Mouse (Mus musculus): ENCODE results near the gene Uqcc3.
"Not testable (repeated sequence)": the region's sequence is repeated elsewhere in the genome, so short reads cannot be mapped to it uniquely, and the experiment has no call there.

The Uqcc3 gene

GRCm38 (mm10) chr19:8844371-8845129, 36.2 kb downstream of the Uqcc3 start:
- peak; percentile 77 to 82 for DNase-seq

- no peak for DNase-seq
These were observed 37.8 kb downstream of the Uqcc3 start for GRCm38 (mm10) chr19:8842961-8843360.

- DNase-seq: peak in 1 of 2 experiments; percentile 44
These were observed 39.7 kb downstream of the Uqcc3 start for GRCm38 (mm10) chr19:8841012-8841411.

GRCm38 (mm10) chr19:8839908-8840791, 40.6 kb downstream of the Uqcc3 start:
- DNase-seq: peak; percentile 85 to 89

DNA sequence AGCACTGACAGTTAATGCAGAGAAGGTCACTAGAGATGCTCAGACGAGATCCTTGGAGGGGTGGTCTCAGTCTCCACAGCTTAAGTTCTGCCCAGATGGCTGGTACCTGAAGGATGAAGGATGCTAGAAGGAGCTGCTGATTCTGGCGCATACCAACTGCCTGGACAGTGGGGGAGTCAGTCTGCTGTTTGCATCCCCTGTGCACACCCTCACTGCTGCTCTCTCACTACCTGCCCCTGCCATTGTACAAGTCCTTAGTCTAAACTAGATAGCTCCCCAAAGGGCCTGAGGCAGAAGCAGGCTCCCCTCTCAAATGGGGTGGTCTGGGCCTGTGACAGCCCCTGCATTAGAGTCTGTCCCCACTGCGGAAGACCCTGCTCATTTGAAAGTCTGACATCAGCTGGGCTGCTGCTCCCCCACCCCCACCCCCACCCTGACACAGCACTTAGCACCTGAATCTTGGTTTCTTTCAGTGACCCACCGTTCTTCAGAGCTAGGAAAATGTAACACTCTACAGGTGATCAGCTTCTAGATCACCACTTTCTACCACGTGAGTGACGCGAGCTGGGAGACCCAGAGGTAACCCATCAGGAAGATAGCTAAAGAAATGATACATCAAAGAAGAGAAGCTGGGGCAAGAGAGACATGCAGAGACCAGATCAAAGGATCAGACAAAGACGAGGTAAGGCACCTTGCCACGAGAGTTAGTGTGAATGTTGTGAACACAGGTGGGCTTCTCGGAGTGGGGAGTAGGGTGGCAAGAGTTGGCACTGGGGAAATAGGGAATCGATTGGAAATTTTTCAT, 41.4 kb downstream of the Uqcc3 start, which contains the start of gene Gng3:
TSS of gene Gng3 (minus strand) at position 92 of the 805 bp plus-strand sequence.
- DNase-seq: peak; percentile 85 to 93

GRCm38 (mm10) chr19:8838041-8838730, 42.5 kb downstream of the Uqcc3 start:
- peak; percentile 53 to 73 for DNase-seq

GRCm38 (mm10) chr19:8837251-8837791, 43.4 kb downstream of the Uqcc3 start, which contains the start of gene Bscl2:
Gene Bscl2 (plus strand): TSS chr19:8837467.
- peak; percentile 85 to 88 for DNase-seq

GRCm38 (mm10) chr19:8836327-8836726, 44.4 kb downstream of the Uqcc3 start:
- DNase-seq: not testable (repeated sequence)

DNA sequence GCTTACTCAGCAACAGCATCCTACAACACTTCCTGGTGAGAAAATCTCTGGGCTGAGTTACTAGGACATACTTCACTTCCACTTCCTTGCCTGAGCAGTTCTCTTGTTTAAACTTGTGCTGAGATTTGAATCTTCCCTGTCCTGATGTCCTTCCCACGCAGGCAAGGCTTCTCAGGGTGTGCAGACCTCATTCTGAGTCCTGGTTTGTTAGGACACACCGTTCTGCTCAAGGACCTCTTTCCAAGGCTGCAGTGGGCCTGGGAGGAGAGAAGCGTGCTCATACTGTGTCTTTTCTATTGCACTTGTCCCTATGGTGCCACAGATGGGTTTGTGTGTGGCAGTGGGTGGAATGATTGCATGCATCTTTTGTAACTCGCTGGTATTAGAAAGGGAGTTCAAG, 47.8 kb downstream of the Uqcc3 start:
- DNase-seq: no peak

DNA sequence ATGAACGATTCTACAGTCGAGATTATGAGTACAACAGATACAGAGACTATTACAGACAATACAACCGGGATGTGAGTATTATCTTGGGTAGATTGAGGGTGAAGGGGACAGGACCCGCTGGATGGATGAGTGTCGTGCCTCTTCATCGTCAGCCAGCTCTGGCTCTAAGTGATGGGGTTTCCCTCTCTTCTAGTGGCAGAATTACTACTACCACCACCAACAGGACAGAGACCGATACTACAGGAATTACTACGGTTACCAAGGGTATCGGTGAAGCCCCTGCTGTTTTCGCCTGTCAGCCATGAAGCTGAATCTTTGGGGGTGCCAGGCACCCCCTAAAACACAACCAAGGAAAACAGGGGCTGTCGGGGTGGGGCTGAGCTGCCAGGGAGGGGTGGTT, 49.5 kb downstream of the Uqcc3 start:
- DNase-seq: no peak

- DNase-seq: no peak
These were observed 50.1 kb downstream of the Uqcc3 start for GRCm38 (mm10) chr19:8830664-8831063.
